ENCODE assay signal across 8 mouse cellular contexts in the genomic region with DNA sequence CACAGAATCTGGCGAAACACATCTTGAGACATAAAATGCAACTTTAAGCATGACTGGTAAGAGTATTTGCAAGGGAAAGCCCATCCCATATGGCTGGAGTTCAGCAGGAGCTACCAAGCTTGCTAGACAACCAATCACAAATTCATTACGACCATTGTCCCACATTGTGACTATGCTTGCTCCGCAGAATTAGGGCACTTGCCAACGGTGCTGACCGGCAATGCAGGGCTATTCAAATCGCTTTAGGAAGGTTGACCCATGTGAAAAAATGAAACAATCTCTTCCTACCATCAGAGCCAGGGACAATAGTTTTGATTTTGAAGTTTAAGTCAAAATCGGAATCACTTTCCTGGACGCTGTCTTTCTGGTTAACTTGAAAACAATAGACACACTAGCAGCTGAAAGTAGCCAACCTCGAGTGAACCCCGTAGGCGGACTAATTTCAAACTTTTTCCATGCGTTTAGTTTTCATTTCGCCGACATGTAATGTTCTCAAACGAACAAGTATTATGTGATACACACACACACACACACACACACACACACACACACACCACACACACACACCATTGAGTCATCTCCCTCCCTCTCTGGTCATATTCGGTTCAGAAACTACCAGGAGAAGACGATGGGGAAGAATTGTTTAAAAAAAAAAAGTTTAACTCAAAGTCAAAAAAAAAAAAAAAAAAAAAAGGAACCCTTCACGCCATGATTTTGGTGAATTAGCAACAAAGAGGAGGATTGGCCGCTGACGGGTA. TPM values are rescaled to one million over a fixed set of nuclear protein-coding genes. Genes with fewer than 3 reads are reported as not detected.
DNase-seq lines count a peak whose midpoint lies in the region; ATAC-seq and TF ChIP-seq lines count a peak whose summit lies in the region.

A gene (plus strand): TSS at position 701 of the 758 bp plus-strand sequence.

- peak; percentile 34 for TF ChIP-seq POLR2A in ES-Bruce4 (IDR thresholded peaks at IDR 0.05; ENCODE audit: insufficient read depth, low read length)

- peak within 1 kb of the TSS; percentile 98 for H3K9ac ChIP-seq in ES-Bruce4 (ENCODE audit: low read depth, poor library complexity, severe bottlenecking)
- H3K9ac ChIP-seq in heart, embryonic 15.5 days = peak within 1 kb of the TSS; percentile 95
- peak within 1 kb of the TSS; percentile 88 for H3K9ac ChIP-seq in liver, postnatal 0 days (replicated peaks)
- H3K9ac ChIP-seq in neural tube, embryonic 13.5 days = peak within 1 kb of the TSS; percentile 96

- H3K4me3 ChIP-seq in ES-Bruce4 (ENCODE audit: low read depth, low read length) = peak within 1 kb of the TSS; percentile 98
- H3K4me3 ChIP-seq in heart, embryonic 15.5 days = peak within 1 kb of the TSS; percentile 91
- H3K4me3 ChIP-seq in liver, postnatal 0 days (ENCODE audit: low read depth, low read length) = peak within 1 kb of the TSS; percentile 96
- H3K4me3 ChIP-seq in neural tube, embryonic 13.5 days = peak within 1 kb of the TSS; percentile 89

- peak; percentile 67 to 76 for DNase-seq in adrenal gland, postnatal 36 days
- DNase-seq in kidney, postnatal 10 days = peak; percentile 61
- peak; percentile 45 for DNase-seq in liver, postnatal 0 days
- DNase-seq in frontal cortex, postnatal 25 days (ENCODE audit: low spot score in 2 of 2) = no peak

- peaks cover 1% of the 10 kb centered on the region for H3K4me1 ChIP-seq in ES-Bruce4 (ENCODE audit: control insufficient read depth, insufficient read depth, low read length)
- peaks cover 30% of the 10 kb centered on the region for H3K4me1 ChIP-seq in heart, embryonic 15.5 days (replicated peaks)
- peaks cover 15% of the 10 kb centered on the region for H3K4me1 ChIP-seq in liver, postnatal 0 days (ENCODE audit: insufficient read depth)
- peaks cover 32% of the 10 kb centered on the region for H3K4me1 ChIP-seq in neural tube, embryonic 13.5 days (replicated peaks)

- no peak for TF ChIP-seq EP300 in ES-Bruce4 (IDR thresholded peaks at IDR 0.05; ENCODE audit: insufficient read depth, low read depth, low read length)
- no peak for TF ChIP-seq EP300 in liver, postnatal 0 days (IDR thresholded peaks at IDR 0.05; ENCODE audit: low read depth)

- H3K9me3 ChIP-seq in ES-Bruce4 (replicated peaks; ENCODE audit: control insufficient read depth, insufficient read depth, low read length, poor library complexity, severe bottlenecking) = no peaks in the 10 kb centered on the region
- no peaks in the 10 kb centered on the region for H3K9me3 ChIP-seq in heart, embryonic 15.5 days (replicated peaks)
- no peaks in the 10 kb centered on the region for H3K9me3 ChIP-seq in liver, postnatal 0 days (ENCODE audit: low read length)
- no peaks in the 10 kb centered on the region for H3K9me3 ChIP-seq in neural tube, embryonic 13.5 days

- H3K27ac ChIP-seq in ES-Bruce4 (ENCODE audit: insufficient read depth, low read length) = peak within 1 kb of the TSS; percentile 96
- H3K27ac ChIP-seq in heart, embryonic 15.5 days = peak within 1 kb of the TSS; percentile 99
- H3K27ac ChIP-seq in liver, postnatal 0 days (ENCODE audit: low read depth) = peak within 1 kb of the TSS; percentile 98
- peak within 1 kb of the TSS; percentile 97 for H3K27ac ChIP-seq in neural tube, embryonic 13.5 days (replicated peaks)

- no peaks in the 10 kb centered on the region for H3K36me3 ChIP-seq in ES-Bruce4 (ENCODE audit: control insufficient read depth, insufficient read depth, low read length, poor library complexity, severe bottlenecking)
- no peaks in the 10 kb centered on the region for H3K36me3 ChIP-seq in heart, embryonic 15.5 days
- no peaks in the 10 kb centered on the region for H3K36me3 ChIP-seq in liver, postnatal 0 days (replicated peaks; ENCODE audit: insufficient read depth, low read length)
- no peaks in the 10 kb centered on the region for H3K36me3 ChIP-seq in neural tube, embryonic 13.5 days

- H3K4me2 ChIP-seq in heart, embryonic 15.5 days = peak within 1 kb of the TSS; percentile 89
- H3K4me2 ChIP-seq in liver, postnatal 0 days (ENCODE audit: low read depth, low read length) = peak within 1 kb of the TSS; percentile 96
- peak within 1 kb of the TSS; percentile 84 for H3K4me2 ChIP-seq in neural tube, embryonic 13.5 days

- 2% methylated on average over 20 of the region's 20 CpGs for WGBS in heart, embryonic 15.5 days
- 2% methylated on average over 20 of the region's 20 CpGs for WGBS in liver, postnatal 0 days (ENCODE audit: insufficient replicate concordance)
- under 1% methylated on average over 20 of the region's 20 CpGs for WGBS in neural tube, embryonic 13.5 days

- H3K27me3 ChIP-seq in ES-Bruce4 (ENCODE audit: control insufficient read depth, insufficient read depth, low read length, poor library complexity, severe bottlenecking) = no peaks in the 10 kb centered on the region
- H3K27me3 ChIP-seq in heart, embryonic 15.5 days = no peaks in the 10 kb centered on the region
- H3K27me3 ChIP-seq in liver, postnatal 0 days (ENCODE audit: insufficient read depth, low read length) = no peaks in the 10 kb centered on the region
- no peaks in the 10 kb centered on the region for H3K27me3 ChIP-seq in neural tube, embryonic 13.5 days

- TF ChIP-seq CTCF in ES-Bruce4 (IDR thresholded peaks at IDR 0.05; ENCODE audit: low read depth, low read length) = no peak
- no peak for TF ChIP-seq CTCF in liver, postnatal 0 days (IDR thresholded peaks at IDR 0.05; ENCODE audit: low read depth)

- 0 out of 2 replicates have a peak, but pooled peaks have one; percentile 1 for ATAC-seq in erythroblast, adult 5-6 weeks (replicated peaks; ENCODE audit: low FRiP score, poor library complexity, severe bottlenecking)
- ATAC-seq in heart, embryonic 15.5 days (replicated peaks; ENCODE audit: insufficient number of reproducible peaks, insufficient read depth, low FRiP score, low read depth) = no peak
- ATAC-seq in liver, postnatal 0 days = no peak
- ATAC-seq in neural tube, embryonic 13.5 days (ENCODE audit: low read depth) = no peak

RNA-seq across cellular contexts. Expression of the gene that starts here (rescaled TPM):
- polyA plus RNA-seq in ES-Bruce4 (2011; ENCODE audit: insufficient read depth, insufficient read length, low read depth, missing spikeins) = 15.9 and 25.9 TPM in 2 replicates
- 10 to 100 TPM; 64.5 to 86.8 TPM for total RNA-seq in adrenal gland, postnatal 36 days (2021)
- 19.0 and 27.9 TPM in 2 replicates for total RNA-seq in erythroblast, adult 5-6 weeks (2015; ENCODE audit: low replicate concordance)
- total RNA-seq in erythroblast, adult 5-6 weeks (2017; ENCODE audit: low replicate concordance) = 30.8 and 42.5 TPM in 2 replicates
- 9.7 and 10.1 TPM in 2 replicates for polyA plus RNA-seq in heart, embryonic 15.5 days (2015; fragmentation: Nextera tagmentation; extraction: Ambion mirVana)
- 5.5 and 6.2 TPM in 2 replicates for polyA plus RNA-seq in liver, postnatal 0 days (2015; fragmentation: Nextera tagmentation; extraction: Ambion mirVana)
- 6.4 and 7.3 TPM in 2 replicates for polyA plus RNA-seq in neural tube, embryonic 13.5 days (2015; fragmentation: Nextera tagmentation; extraction: Ambion mirVana)

Comparison
In these comparisons a context has a peak if more than half of its experiments do, and no peak if none do; other contexts are left out.
1. DNase-seq: peak in adrenal gland, postnatal 36 days (2 of 2), kidney, postnatal 10 days (single experiment) and liver, postnatal 0 days (single experiment); none in frontal cortex, postnatal 25 days (0 of 2).
2. Peak in every context shown above with its lines, with median percentiles within 50 percentile points of each other: H3K27ac ChIP-seq, H3K4me3 ChIP-seq, H3K9ac ChIP-seq and H3K4me2 ChIP-seq.